Mouse (Mus musculus): Measurements from ENCODE around the gene Meis1.

DNA sequence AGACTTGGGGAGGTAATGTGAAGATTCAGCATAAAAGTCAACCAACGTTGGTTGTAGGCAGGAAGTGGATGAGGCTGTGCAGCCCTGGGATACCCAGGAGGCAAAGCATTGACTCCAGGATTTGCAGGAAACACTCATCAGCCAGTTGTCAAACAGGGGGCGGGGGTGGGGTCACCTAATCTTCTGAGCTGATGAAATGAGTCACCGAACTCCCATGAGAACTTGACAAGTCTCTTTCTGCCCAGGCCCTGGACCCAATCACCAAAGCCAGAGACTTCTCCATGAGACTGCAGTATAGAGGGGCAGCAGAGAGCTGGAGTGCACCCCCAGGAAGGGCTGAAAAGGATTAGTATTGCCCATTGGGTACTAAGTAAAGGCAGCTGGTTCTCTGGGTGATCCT is 45.0 kb downstream of the Meis1 start:
- TF ChIP-seq CTCF (IDR thresholded peaks at IDR 0.05; ENCODE audit: extremely low read depth, insufficient read depth, insufficient read length, insufficient replicate concordance) (no peak), POLR2A (IDR thresholded peaks at IDR 0.05; ENCODE audit: low read depth, low read length) (no peak)
